7 mouse cellular contexts compared by ENCODE assay signal in genomic region chr5:117976657-117977500, GRCm38 (mm10). TPM values are rescaled to one million over a fixed set of nuclear protein-coding genes. Genes with fewer than 3 reads are reported as not detected.
A peak's percentile ranks its signal among the peaks of the same experiment; 100 is the strongest.
DNase-seq lines count a peak whose midpoint lies in the region; ATAC-seq lines count a peak whose summit lies in the region.

Fbxo21 (plus strand) TSS chr5:117976730.

- H3K36me3 ChIP-seq in embryonic facial prominence, embryonic 10.5 days (replicated peaks), result peaks cover 35% of the 10 kb centered on the region
- H3K36me3 ChIP-seq in limb, embryonic 10.5 days, result peaks cover 36% of the 10 kb centered on the region
- peaks cover 29% of the 10 kb centered on the region for H3K36me3 ChIP-seq in midbrain, embryonic 13.5 days

- peak within 1 kb of the TSS; percentile 99 for H3K9ac ChIP-seq in midbrain, embryonic 13.5 days (replicated peaks)

- H3K4me3 ChIP-seq in embryonic facial prominence, embryonic 10.5 days, result peak within 1 kb of the TSS; percentile 91
- H3K4me3 ChIP-seq in limb, embryonic 10.5 days, result peak within 1 kb of the TSS; percentile 88
- peak within 1 kb of the TSS; percentile 99 for H3K4me3 ChIP-seq in midbrain, embryonic 13.5 days (replicated peaks)

- no peaks in the 10 kb centered on the region for H3K27me3 ChIP-seq in embryonic facial prominence, embryonic 10.5 days (replicated peaks; ENCODE audit: low read depth, poor library complexity, severe bottlenecking)
- no peaks in the 10 kb centered on the region for H3K27me3 ChIP-seq in limb, embryonic 10.5 days (ENCODE audit: low read depth, poor library complexity, severe bottlenecking)
- no peaks in the 10 kb centered on the region for H3K27me3 ChIP-seq in midbrain, embryonic 13.5 days

- H3K9me3 ChIP-seq in embryonic facial prominence, embryonic 10.5 days, result no peaks in the 10 kb centered on the region
- no peaks in the 10 kb centered on the region for H3K9me3 ChIP-seq in limb, embryonic 10.5 days (replicated peaks)
- H3K9me3 ChIP-seq in midbrain, embryonic 13.5 days, result no peaks in the 10 kb centered on the region

- DNase-seq in adrenal gland, postnatal 10 days, result peak; percentile 100
- DNase-seq in embryonic facial prominence, embryonic 10.5 days (ENCODE audit: low spot score), result peak; percentile 99
- DNase-seq in kidney, adult 11 months, result peak; percentile 97
- DNase-seq in limb, embryonic 10.5 days (ENCODE audit: low spot score), result peak; percentile 99
- peak; percentile 74 for DNase-seq in spleen, adult 12 weeks (ENCODE audit: low spot score)

- peak; percentile 94 for ATAC-seq in granulocyte monocyte progenitor cell, adult 5-6 weeks (replicated peaks; ENCODE audit: poor library complexity, severe bottlenecking)
- peak; percentile 91 for ATAC-seq in midbrain, embryonic 13.5 days

- peak within 1 kb of the TSS; percentile 74 for H3K4me2 ChIP-seq in midbrain, embryonic 13.5 days (replicated peaks)

- H3K27ac ChIP-seq in embryonic facial prominence, embryonic 10.5 days (replicated peaks), result peak within 1 kb of the TSS; percentile 96
- peak within 1 kb of the TSS; percentile 95 for H3K27ac ChIP-seq in limb, embryonic 10.5 days
- peak within 1 kb of the TSS; percentile 93 for H3K27ac ChIP-seq in midbrain, embryonic 13.5 days

- WGBS in embryonic facial prominence, embryonic 10.5 days, result under 1% methylated on average over 88 of the region's 88 CpGs
- WGBS in limb, embryonic 10.5 days, result under 1% methylated on average over 88 of the region's 88 CpGs
- WGBS in midbrain, embryonic 13.5 days, result under 1% methylated on average over 86 of the region's 88 CpGs

- peaks cover 24% of the 10 kb centered on the region for H3K4me1 ChIP-seq in embryonic facial prominence, embryonic 10.5 days
- H3K4me1 ChIP-seq in limb, embryonic 10.5 days, result peaks cover 23% of the 10 kb centered on the region
- peaks cover 34% of the 10 kb centered on the region for H3K4me1 ChIP-seq in midbrain, embryonic 13.5 days (replicated peaks)

RNA-seq across cellular contexts. Expression of gene Fbxo21, which starts in this region (rescaled TPM):
- total RNA-seq in adrenal gland, postnatal 10 days (2021), result 100 to 1,000 TPM; 114 to 115 TPM
- polyA plus RNA-seq in embryonic facial prominence, embryonic 10.5 days (2016; fragmentation: Nextera tagmentation; extraction: Ambion mirVana), result 99.0 and 102 TPM in 2 replicates
- total RNA-seq in granulocyte monocyte progenitor cell, adult 5-6 weeks (2014; fragmentation: Nextera tagmentation), result 12.2 and 13.8 TPM in 2 replicates
- total RNA-seq in granulocyte monocyte progenitor cell, adult 5-6 weeks (2017), result 14.0 and 19.5 TPM in 2 replicates
- polyA plus RNA-seq in limb, embryonic 10.5 days (2016; fragmentation: Nextera tagmentation; extraction: Ambion mirVana), result 86.1 and 93.4 TPM in 2 replicates
- 152 and 154 TPM in 2 replicates for polyA plus RNA-seq in midbrain, embryonic 13.5 days (2015; fragmentation: Nextera tagmentation; extraction: Ambion mirVana)

Comparison
In these comparisons a context has a peak if more than half of its experiments do, and no peak if none do; other contexts are left out.
1. Peak in every context shown above with its lines: DNase-seq, ATAC-seq, H3K4me3 ChIP-seq and H3K27ac ChIP-seq.
2. RNA of gene Fbxo21 (total RNA-seq): 114 to 115 TPM in adrenal gland, postnatal 10 days; 12.2 to 19.5 TPM in granulocyte monocyte progenitor cell, adult 5-6 weeks; every median in the first group is over 4 times any median in the second.